Mouse (Mus musculus): Measurements from ENCODE around the gene Gtf3c1. TPM values are rescaled to one million over a fixed set of nuclear protein-coding genes. Genes with fewer than 3 reads are reported as not detected.
A peak's percentile ranks its signal among the peaks of the same experiment; 100 is the strongest.

Gtf3c1 gene
- total RNA-seq, 2 experiments from 2014 or later = 36.8 to 43.7 TPM

GRCm38 (mm10) chr7:125707186-125707585 lies 394 bp downstream of the Gtf3c1 start:
- DNase-seq = peak; percentile 73

DNA sequence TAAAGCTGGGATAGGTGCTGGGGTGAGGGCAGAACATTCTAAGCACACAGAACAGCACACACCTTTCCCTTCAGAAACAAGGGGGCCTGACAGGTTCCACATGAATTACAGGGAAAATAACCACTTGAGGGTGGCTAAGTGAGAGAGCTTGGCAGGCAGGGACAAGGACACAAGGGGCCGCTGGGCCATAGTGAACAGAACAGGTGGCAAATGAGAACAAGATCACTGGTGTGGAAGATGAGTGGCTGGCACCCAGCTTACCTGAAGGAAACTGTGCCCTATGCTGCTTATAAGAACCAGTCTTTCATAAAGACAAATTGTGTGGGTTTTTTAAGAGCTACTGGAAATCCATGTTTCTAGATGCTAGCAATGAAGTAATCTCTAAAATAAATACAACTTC lies 4.8 kb downstream of the Gtf3c1 start:
- no peak for DNase-seq

DNA sequence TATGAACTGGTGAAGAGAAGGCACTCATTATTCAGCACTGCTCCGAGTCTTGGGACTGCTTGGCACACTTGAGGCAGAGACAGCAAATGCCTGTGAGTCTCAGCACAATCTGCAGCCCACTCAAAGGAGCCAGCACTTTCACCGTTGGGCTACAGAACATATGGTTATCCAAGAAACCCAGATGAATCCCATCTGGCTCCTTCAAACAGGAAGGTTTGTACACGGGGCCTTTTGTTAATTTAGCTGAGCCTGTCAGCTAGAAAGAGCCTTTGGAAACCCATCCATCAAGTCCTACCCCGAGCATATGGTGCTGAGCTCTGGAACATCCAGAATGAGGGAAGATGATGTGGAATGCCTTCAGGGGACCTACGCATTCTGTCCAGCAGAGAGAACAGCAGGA lies 13.5 kb downstream of the Gtf3c1 start:
- DNase-seq = no peak

- no peak for DNase-seq
These were observed 17.1 kb downstream of the Gtf3c1 start for GRCm38 (mm10) chr7:125690516-125690915.

- DNase-seq = no peak
These were observed 27.6 kb downstream of the Gtf3c1 start for GRCm38 (mm10) chr7:125679936-125680335.

- DNase-seq = no peak
These were observed 28.8 kb downstream of the Gtf3c1 start for GRCm38 (mm10) chr7:125678756-125679155.

DNA sequence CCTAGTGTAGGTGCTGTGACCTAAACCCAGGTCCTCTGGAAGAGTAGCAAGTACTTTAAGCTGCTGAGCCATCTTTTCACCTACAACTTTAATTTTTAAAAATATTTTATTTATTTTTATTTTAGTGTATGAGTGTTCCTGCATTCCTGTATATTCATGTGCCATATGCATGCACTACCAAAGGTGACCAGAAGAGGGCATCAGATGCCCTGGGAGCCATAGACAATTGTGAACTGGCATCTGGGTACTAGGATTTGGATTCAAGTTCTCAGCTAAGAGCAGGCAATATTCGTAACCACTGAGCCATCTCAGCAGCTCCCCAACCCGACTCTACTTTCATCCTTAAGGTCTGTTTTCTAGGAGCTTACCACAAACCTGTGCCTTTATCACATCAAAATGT lies 32.7 kb downstream of the Gtf3c1 start:
- DNase-seq = peak; percentile 45

DNA sequence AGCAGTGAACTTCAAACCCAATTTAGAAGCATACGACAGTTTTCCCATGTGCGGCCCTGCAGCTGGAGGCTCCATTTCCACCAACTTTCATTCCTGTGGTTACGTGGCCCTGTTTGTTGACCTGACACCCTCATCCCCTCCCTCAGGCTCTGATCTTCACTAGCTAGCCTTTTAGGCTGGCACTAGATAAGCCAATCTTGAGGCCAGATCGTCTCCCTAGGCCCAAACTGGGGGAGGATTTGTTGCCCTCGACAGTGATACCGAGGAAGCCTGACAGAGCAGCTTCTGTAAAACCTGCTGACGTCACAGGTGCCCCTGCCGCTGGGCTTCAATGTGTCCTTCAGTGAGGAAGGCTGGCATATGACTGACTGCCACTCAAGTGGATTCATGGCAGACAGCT lies 36.2 kb downstream of the Gtf3c1 start:
- DNase-seq = no peak

GRCm38 (mm10) chr7:125670865-125671264 lies 36.7 kb downstream of the Gtf3c1 start:
- DNase-seq = no peak

- no peak for DNase-seq
These were observed 43.9 kb downstream of the Gtf3c1 start for GRCm38 (mm10) chr7:125663654-125664053.

- DNase-seq = no peak
These were observed 50.1 kb downstream of the Gtf3c1 start for GRCm38 (mm10) chr7:125657511-125657910.

DNA sequence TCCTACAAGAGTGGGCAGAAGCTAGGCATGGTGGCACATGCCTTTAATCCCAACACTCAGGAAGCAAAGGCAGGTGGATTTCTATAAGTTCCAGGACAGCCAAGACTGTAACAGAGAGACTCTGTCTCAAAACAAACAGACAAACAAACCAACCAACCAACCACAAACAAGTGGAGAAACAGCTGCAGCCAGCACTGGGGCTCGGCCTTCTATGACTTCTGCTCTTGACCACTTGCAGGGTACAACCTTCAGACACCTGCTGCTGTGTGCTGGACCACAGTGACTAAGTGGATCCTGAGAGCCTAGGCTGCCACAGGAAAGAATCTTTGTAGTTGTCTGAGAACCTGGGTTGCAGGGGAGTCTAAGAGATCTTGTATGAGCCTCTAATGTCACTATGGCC lies 58.6 kb downstream of the Gtf3c1 start:
- DNase-seq = no peak

DNA sequence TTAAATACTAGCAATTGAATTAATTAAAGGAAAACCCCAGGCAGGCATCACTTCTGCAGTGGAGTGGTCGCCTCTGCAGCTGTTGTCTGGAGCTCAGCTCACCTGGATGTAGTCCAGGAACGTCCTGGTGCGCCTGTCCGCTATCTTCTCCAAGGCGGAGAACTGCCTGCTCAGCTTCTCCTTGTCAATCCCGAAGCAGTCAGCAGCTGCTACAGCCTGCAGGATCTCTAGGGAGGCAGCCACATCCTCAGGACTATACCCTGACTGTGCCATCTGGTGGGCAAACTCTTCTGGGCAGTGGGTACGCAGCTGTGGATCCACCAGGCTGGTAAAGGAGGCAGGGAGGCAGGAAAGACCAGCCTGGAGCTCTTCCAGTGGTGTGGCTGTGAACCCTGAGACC lies 62.2 kb downstream of the Gtf3c1 start:
- no peak for DNase-seq

DNA sequence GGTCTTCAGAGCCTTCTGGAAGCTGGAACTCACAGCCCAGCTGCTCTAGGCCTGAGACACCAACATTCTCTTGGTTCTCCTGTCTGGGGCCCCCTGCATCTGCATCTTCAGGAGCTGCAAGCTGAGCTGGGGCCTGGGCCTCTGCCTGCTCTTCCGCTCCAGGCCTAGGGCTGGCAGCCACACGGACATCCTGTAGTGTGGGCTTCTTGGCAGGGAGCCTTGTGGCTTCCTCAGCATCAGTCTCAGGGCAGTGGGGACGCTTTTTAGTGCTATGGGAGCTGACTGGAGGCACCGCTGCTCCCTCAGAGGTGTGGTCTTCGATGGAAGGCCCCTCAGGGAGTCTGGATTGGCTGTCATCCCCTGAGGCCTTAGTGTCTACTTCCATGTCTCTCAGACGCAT lies 63.7 kb downstream of the Gtf3c1 start:
- no peak for DNase-seq

DNA sequence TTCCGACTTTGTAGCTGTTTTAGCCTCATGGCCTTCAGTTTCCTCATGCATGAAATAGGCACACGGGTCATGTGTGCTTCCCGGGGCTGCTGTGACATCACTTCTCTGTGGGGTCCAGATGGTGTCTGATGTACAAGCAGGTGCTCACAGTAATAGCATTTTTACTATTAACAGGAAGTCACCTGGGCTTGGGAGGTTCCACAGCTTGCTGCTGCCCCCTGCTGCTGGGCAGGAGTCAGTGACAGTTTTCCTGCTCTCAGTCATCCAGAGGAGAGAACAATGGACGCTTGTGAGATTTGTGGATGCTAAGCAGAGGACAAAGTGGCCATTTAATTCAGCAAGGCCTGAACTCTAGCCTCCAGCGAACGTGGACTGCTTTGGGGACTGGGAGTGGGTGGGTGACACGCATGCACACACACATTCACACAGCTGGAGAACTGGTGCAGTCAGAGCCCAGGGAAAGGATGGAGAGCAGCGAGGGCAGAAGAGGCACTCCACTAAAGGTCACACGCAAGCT lies 68.7 kb downstream of the Gtf3c1 start:
- DNase-seq = peak; percentile 61

GRCm38 (mm10) chr7:125638376-125638775 lies 69.2 kb downstream of the Gtf3c1 start:
- no peak for DNase-seq

- DNase-seq = no peak
These were observed 70.1 kb downstream of the Gtf3c1 start for GRCm38 (mm10) chr7:125637220-125638140.

DNA sequence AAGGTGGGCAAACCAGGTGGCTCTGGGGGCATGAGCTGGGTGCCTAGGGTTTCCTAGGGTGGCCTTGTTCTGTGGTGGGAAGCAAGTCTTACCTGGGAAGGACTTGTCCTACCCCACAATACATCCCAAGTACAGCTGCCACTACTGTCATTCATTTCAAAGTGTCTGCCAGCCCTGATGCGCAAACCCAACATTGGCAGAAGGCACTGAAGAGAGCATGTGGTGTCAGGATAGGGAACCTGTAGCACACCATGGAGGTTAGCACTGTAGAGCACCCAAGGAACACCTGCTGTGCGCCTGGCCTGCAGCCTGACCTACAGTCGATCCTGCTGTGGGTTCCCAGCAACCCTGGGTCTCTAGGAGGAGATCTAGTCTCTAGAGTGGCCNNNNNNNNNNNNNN lies 76.6 kb downstream of the Gtf3c1 start:
- no peak for DNase-seq

- no peak for DNase-seq
These were observed 77.3 kb downstream of the Gtf3c1 start for GRCm38 (mm10) chr7:125630317-125630716.

GRCm38 (mm10) chr7:125625829-125626228 lies 81.8 kb downstream of the Gtf3c1 start:
- DNase-seq = no peak

- DNase-seq = no peak
These were observed 82.4 kb downstream of the Gtf3c1 start for GRCm38 (mm10) chr7:125625219-125625618.

DNA sequence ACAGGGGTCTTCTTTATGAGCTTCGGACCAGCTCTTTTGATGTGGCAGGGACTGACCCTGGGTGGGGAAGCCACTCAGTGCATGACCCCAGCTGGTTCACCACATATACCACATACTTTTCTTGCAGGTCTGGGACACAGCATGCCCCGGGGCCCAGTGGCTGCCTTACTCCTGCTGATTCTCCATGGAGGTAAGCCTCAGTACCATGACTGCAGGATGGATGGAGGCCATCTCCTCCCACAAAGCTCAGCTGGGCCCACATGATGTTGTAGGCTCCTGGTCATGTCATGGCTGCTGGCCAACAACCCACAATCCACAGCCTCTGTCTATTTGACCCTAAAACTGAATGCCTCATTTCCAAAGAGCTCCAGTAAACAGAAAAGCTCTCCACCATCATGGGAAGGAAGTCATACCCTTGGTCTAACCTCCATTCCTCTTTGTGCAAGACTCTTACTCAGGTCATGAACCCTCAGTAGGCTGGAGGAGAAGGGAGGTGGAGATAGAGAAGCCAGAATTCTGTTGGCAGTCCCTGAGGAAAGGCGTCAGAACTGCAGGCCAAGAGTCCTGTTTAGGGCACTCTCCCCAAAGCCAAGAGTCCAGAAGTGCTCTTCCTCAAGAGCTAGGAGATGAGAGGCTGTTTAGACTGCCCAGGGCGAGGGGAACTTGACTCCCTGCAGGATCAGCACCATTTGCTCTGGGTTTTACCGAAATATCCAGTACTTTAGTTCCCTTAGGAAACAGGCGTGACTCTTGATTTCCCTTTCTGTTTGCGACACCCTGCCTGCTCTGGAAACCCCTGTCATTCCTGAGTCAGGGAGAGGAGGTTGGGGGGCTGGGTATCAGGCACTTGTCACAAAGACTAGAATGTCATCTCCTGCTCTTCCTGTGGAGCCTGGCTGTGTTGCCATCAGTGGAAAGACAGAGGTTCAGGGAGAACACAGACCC lies 84.6 kb downstream of the Gtf3c1 start:
- no peak for DNase-seq

DNA sequence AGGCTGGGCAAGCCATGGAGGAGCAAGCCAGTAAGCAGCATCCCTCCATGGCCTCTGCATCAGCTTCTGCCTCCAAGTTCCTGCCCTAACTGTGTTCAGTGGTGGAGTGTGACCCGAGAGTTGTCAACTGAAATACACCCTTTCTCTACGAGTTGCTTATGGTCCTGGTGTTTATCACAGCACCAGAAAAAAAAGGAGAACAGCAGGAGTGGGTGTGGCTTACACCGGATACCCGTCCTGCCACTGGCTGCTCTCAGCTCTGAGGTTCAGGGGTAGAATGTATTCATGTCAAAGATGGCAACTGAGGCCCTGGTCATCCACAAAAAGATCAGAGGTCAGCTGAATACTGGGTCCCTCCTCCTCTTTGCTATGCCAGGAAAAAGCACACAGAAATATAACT lies 87.5 kb downstream of the Gtf3c1 start:
- no peak for DNase-seq

All from gastrocnemius, postnatal 10 days (tissue).